Comparison of ENCODE assay signal across 11 mouse cellular contexts in the genomic region with DNA sequence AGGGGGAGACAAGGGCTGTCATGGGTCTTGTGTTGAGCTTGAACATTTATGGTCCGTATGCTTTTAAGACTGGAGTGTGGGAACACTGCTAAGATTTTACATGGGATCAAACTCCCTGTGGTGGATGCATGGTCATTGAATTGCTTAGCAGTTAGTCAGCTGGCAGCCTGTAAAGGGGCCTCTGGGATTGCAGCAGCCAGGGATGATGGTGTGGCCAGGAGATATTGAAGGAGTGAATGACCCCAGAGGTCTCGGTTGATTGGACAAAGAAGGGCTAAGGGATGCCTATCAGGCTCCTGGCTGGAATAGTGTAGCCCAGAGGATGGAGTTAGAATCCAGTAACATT. TPM values are rescaled to one million over a fixed set of nuclear protein-coding genes. Genes with fewer than 3 reads are reported as not detected.
DNase-seq lines count a peak whose midpoint lies in the region; ATAC-seq and TF ChIP-seq lines count a peak whose summit lies in the region.
"Had no signal": no experiment of that assay in that cellular context is flagged by ENCODE, and none has a peak within 500 bp of the region (broad histone marks: within the 10 kb centered on the region; RNA-seq: fewer than 3 reads in every experiment).

No protein-coding gene starts in this region.

- H3K27ac ChIP-seq in forebrain, embryonic 12.5 days, result no peak overlapping the region
- H3K27ac ChIP-seq in forebrain, embryonic 11.5 days (ENCODE audit: low read depth, low read length), result no peak overlapping the region
- H3K27ac ChIP-seq in midbrain, embryonic 10.5 days (replicated peaks), result peak overlapping the region; percentile 59
- no peak overlapping the region for H3K27ac ChIP-seq in midbrain, postnatal 0 days (ENCODE audit: low read depth, low read length)
- H3K27ac ChIP-seq in limb, embryonic 10.5 days, result peak overlapping the region; percentile 50; the same call in 1 of the 2 replicates
- no peak overlapping the region for H3K27ac ChIP-seq in stomach, embryonic 16.5 days (ENCODE audit: low read length)

- H3K4me3 ChIP-seq in forebrain, embryonic 12.5 days (replicated peaks), result no peak overlapping the region
- H3K4me3 ChIP-seq in forebrain, embryonic 11.5 days (ENCODE audit: low read depth, low read length), result no peak overlapping the region
- H3K4me3 ChIP-seq in midbrain, embryonic 10.5 days, result no peak overlapping the region
- H3K4me3 ChIP-seq in midbrain, postnatal 0 days (ENCODE audit: low read depth, low read length), result no peak overlapping the region
- peak overlapping the region; percentile 27; the same call in 1 of the 2 replicates for H3K4me3 ChIP-seq in limb, embryonic 10.5 days
- no peak overlapping the region for H3K4me3 ChIP-seq in stomach, embryonic 16.5 days (replicated peaks; ENCODE audit: low read length)

- DNase-seq in forebrain, embryonic 11.5 days (ENCODE audit: low spot score), result no peak
- DNase-seq in midbrain, embryonic 10.5 days (ENCODE audit: low spot score), result no peak
- DNase-seq in midbrain, postnatal 0 days (ENCODE audit: low spot score), result no peak
- DNase-seq in limb, embryonic 10.5 days (ENCODE audit: low spot score), result no peak
- DNase-seq in cerebellum, postnatal 36 days, result no peak
- no peak for DNase-seq in cerebellum, adult 9-10 months

- H3K27me3 ChIP-seq in forebrain, embryonic 12.5 days, result peaks cover 3% of the 10 kb centered on the region
- no peaks in the 10 kb centered on the region for H3K27me3 ChIP-seq in forebrain, embryonic 11.5 days (ENCODE audit: control insufficient read depth, insufficient read depth, low read length)
- H3K27me3 ChIP-seq in midbrain, embryonic 10.5 days (ENCODE audit: low read depth, poor library complexity, severe bottlenecking), result peaks cover 5% of the 10 kb centered on the region; the same call in 1 of the 2 replicates
- no peaks in the 10 kb centered on the region for H3K27me3 ChIP-seq in midbrain, postnatal 0 days (ENCODE audit: insufficient read depth, low read length)
- H3K27me3 ChIP-seq in limb, embryonic 10.5 days (ENCODE audit: low read depth, poor library complexity, severe bottlenecking), result no peaks in the 10 kb centered on the region
- H3K27me3 ChIP-seq in stomach, embryonic 16.5 days (ENCODE audit: control insufficient read depth, insufficient read depth, low read length), result no peaks in the 10 kb centered on the region

- H3K36me3 ChIP-seq in forebrain, embryonic 12.5 days (replicated peaks), result no peaks in the 10 kb centered on the region
- no peaks in the 10 kb centered on the region for H3K36me3 ChIP-seq in forebrain, embryonic 11.5 days (ENCODE audit: control insufficient read depth, insufficient read depth, low read length)
- H3K36me3 ChIP-seq in midbrain, embryonic 10.5 days, result no peaks in the 10 kb centered on the region
- no peaks in the 10 kb centered on the region for H3K36me3 ChIP-seq in midbrain, postnatal 0 days (ENCODE audit: insufficient read depth, low read length)
- H3K36me3 ChIP-seq in limb, embryonic 10.5 days, result no peaks in the 10 kb centered on the region
- H3K36me3 ChIP-seq in stomach, embryonic 16.5 days (ENCODE audit: control insufficient read depth, insufficient read depth, low read length), result no peaks in the 10 kb centered on the region

- H3K4me2 ChIP-seq in forebrain, embryonic 12.5 days, result peak overlapping the region; percentile 35; the same call in 1 of the 2 replicates
- no peak overlapping the region; the same call in 1 of the 2 replicates for H3K4me2 ChIP-seq in forebrain, embryonic 11.5 days (ENCODE audit: low read depth, low read length, severe bottlenecking)
- H3K4me2 ChIP-seq in midbrain, postnatal 0 days (ENCODE audit: low read depth, low read length, poor library complexity, severe bottlenecking), result no peak overlapping the region; the same call in 1 of the 2 replicates
- peak overlapping the region; percentile 43 for H3K4me2 ChIP-seq in stomach, embryonic 16.5 days (ENCODE audit: low read depth, low read length)

- peaks cover 8% of the 10 kb centered on the region for H3K4me1 ChIP-seq in forebrain, embryonic 12.5 days
- no peaks in the 10 kb centered on the region for H3K4me1 ChIP-seq in forebrain, embryonic 11.5 days (replicated peaks; ENCODE audit: control insufficient read depth, insufficient read depth, low read length)
- H3K4me1 ChIP-seq in midbrain, embryonic 10.5 days, result peaks cover 23% of the 10 kb centered on the region
- H3K4me1 ChIP-seq in midbrain, postnatal 0 days (ENCODE audit: insufficient read depth, low read length), result no peaks in the 10 kb centered on the region
- peaks cover 4% of the 10 kb centered on the region; the same call in 1 of the 2 replicates for H3K4me1 ChIP-seq in limb, embryonic 10.5 days
- peaks cover 21% of the 10 kb centered on the region for H3K4me1 ChIP-seq in stomach, embryonic 16.5 days (ENCODE audit: control insufficient read depth, insufficient read depth, low read length)

- TF ChIP-seq CTCF in midbrain, postnatal 0 days (IDR thresholded peaks at IDR 0.05), result no peak

- no peaks in the 10 kb centered on the region for H3K9me3 ChIP-seq in forebrain, embryonic 12.5 days
- H3K9me3 ChIP-seq in forebrain, embryonic 11.5 days (ENCODE audit: control insufficient read depth, low read length), result no peaks in the 10 kb centered on the region
- no peaks in the 10 kb centered on the region for H3K9me3 ChIP-seq in midbrain, embryonic 10.5 days (replicated peaks)
- H3K9me3 ChIP-seq in midbrain, postnatal 0 days (ENCODE audit: low read length), result no peaks in the 10 kb centered on the region
- H3K9me3 ChIP-seq in limb, embryonic 10.5 days (replicated peaks), result no peaks in the 10 kb centered on the region
- H3K9me3 ChIP-seq in stomach, embryonic 16.5 days (replicated peaks; ENCODE audit: control insufficient read depth, low read length), result no peaks in the 10 kb centered on the region

- WGBS in forebrain, embryonic 12.5 days, result 83% methylated on average over 2 of the region's 2 CpGs
- WGBS in forebrain, embryonic 11.5 days, result 86% methylated on average over 2 of the region's 2 CpGs
- WGBS in midbrain, embryonic 10.5 days, result 86% methylated on average over 2 of the region's 2 CpGs
- 91% methylated on average over 2 of the region's 2 CpGs for WGBS in midbrain, postnatal 0 days
- WGBS in limb, embryonic 10.5 days, result 84% methylated on average over 2 of the region's 2 CpGs
- 89% methylated on average over 2 of the region's 2 CpGs for WGBS in stomach, embryonic 16.5 days

- ATAC-seq in forebrain, embryonic 12.5 days (ENCODE audit: low FRiP score), result no peak; the same call in 1 of the 2 replicates
- no peak; the same call in 1 of the 2 replicates for ATAC-seq in forebrain, embryonic 11.5 days (replicated peaks; ENCODE audit: low FRiP score)
- no peak for ATAC-seq in midbrain, postnatal 0 days (ENCODE audit: low FRiP score)
- ATAC-seq in stomach, embryonic 16.5 days (ENCODE audit: insufficient read depth, low FRiP score), result no peak

- H3K9ac ChIP-seq in forebrain, embryonic 12.5 days, result no peak overlapping the region
- no peak overlapping the region for H3K9ac ChIP-seq in forebrain, embryonic 11.5 days (ENCODE audit: low read length)
- H3K9ac ChIP-seq in midbrain, postnatal 0 days (replicated peaks; ENCODE audit: low read length, poor library complexity, severe bottlenecking), result no peak overlapping the region
- H3K9ac ChIP-seq in stomach, embryonic 16.5 days (ENCODE audit: low read length), result peak overlapping the region; percentile 63

RNA-seq across cellular contexts. Expression of a gene that starts 4.8 kb away (rescaled TPM):
- not detected in 2 replicates for polyA plus RNA-seq in forebrain, embryonic 12.5 days (2016; fragmentation: Nextera tagmentation; extraction: Ambion mirVana)
- polyA plus RNA-seq in forebrain, embryonic 11.5 days (2014; fragmentation: Nextera tagmentation; extraction: Ambion mirVana), result not detected in 2 replicates
- not detected in 2 replicates for polyA plus RNA-seq in midbrain, embryonic 10.5 days (2016; fragmentation: Nextera tagmentation; extraction: Ambion mirVana)
- total RNA-seq in midbrain, postnatal 0 days (2014; rRNA removed), result not detected in 2 replicates
- not detected in 2 replicates for polyA plus RNA-seq in midbrain, postnatal 0 days (2015; fragmentation: Nextera tagmentation; extraction: Ambion mirVana)
- not detected in 2 replicates for polyA plus RNA-seq in limb, embryonic 10.5 days (2016; fragmentation: Nextera tagmentation; extraction: Ambion mirVana)
- polyA plus RNA-seq in stomach, embryonic 16.5 days (2015; fragmentation: Nextera tagmentation; extraction: Ambion mirVana), result 0.75 and 1.3 TPM in 2 replicates
- total RNA-seq: common myeloid progenitor, adult 5-6 weeks; layer of hippocampus, adult 8-10 months; megakaryocyte progenitor cell, adult 5-6 weeks had no signal

RNA-seq across cellular contexts. Expression of a gene that starts 52.5 kb away (rescaled TPM):
- 24.1 and 25.7 TPM in 2 replicates for polyA plus RNA-seq in forebrain, embryonic 12.5 days (2016; fragmentation: Nextera tagmentation; extraction: Ambion mirVana)
- polyA plus RNA-seq in forebrain, embryonic 11.5 days (2014; fragmentation: Nextera tagmentation; extraction: Ambion mirVana), result 22.7 and 25.3 TPM in 2 replicates
- 14.8 and 16.8 TPM in 2 replicates for polyA plus RNA-seq in midbrain, embryonic 10.5 days (2016; fragmentation: Nextera tagmentation; extraction: Ambion mirVana)
- total RNA-seq in midbrain, postnatal 0 days (2014; rRNA removed), result 30.3 and 33.4 TPM in 2 replicates
- 45.4 and 46.9 TPM in 2 replicates for polyA plus RNA-seq in midbrain, postnatal 0 days (2015; fragmentation: Nextera tagmentation; extraction: Ambion mirVana)
- 16.9 and 20.7 TPM in 2 replicates for polyA plus RNA-seq in limb, embryonic 10.5 days (2016; fragmentation: Nextera tagmentation; extraction: Ambion mirVana)
- 10.2 and 11.8 TPM in 2 replicates for polyA plus RNA-seq in stomach, embryonic 16.5 days (2015; fragmentation: Nextera tagmentation; extraction: Ambion mirVana)

Comparison
In these comparisons a context has a peak if more than half of its experiments do, and no peak if none do; other contexts are left out.
1. H3K27ac ChIP-seq: peak in midbrain, embryonic 10.5 days (single experiment) and limb, embryonic 10.5 days (single experiment); none in forebrain, embryonic 12.5 days (single experiment), forebrain, embryonic 11.5 days (single experiment), midbrain, postnatal 0 days (single experiment) and stomach, embryonic 16.5 days (single experiment).
2. H3K4me2 ChIP-seq: peak in forebrain, embryonic 12.5 days (single experiment) and stomach, embryonic 16.5 days (single experiment); none in forebrain, embryonic 11.5 days (single experiment) and midbrain, postnatal 0 days (single experiment).